Mouse (Mus musculus) testis, adult 10 weeks (tissue): ENCODE results near the gene Obox8. TPM values are rescaled to one million over a fixed set of nuclear protein-coding genes. Genes with fewer than 3 reads are reported as not detected.

Source experiments
- polyA plus RNA-seq: library from polyadenylated mRNA; stranded (reverse); fragments of 350-450 nt; fragmentation: Illumina TruSeq; extraction: RNeasy Lipid Tissue Mini Kit (QIAGEN cat#74804); gene quantifications from one replicate; pipeline ENCODE4 v1.2.3, GENCODE M21; 2014; ENCODE audit warnings: low read depth, low replicate concordance

The Obox8 gene
- not detected for polyA plus RNA-seq

GRCm38 (mm10) chr7:14333457-14333856 lies at the start of gene Obox8:
Obox8 (minus strand) TSS chr7:14333557.

Other genes starting within 250 kb of the Obox8 start
- gene Sult2a3, start 210.5 kb downstream of the Obox8 start, polyA plus RNA-seq: 0.36 TPM
- not detected for gene Sult2a6, start 78.7 kb downstream of the Obox8 start, polyA plus RNA-seq
- gene Sult2a8, start 113.2 kb upstream of the Obox8 start, polyA plus RNA-seq: 0.29 TPM
- 2.6 TPM for gene Sult2a7, start 160.7 kb upstream of the Obox8 start, polyA plus RNA-seq
- gene Vmn1r90, start 229.9 kb upstream of the Obox8 start, polyA plus RNA-seq: 1.1 TPM